Mouse (Mus musculus) bone marrow, adult 2 months (tissue): ENCODE data around the gene Slc22a15. TPM values are rescaled to one million over a fixed set of nuclear protein-coding genes. Genes with fewer than 3 reads are reported as not detected.
"Not testable (repeated sequence)": the region's sequence is repeated elsewhere in the genome, so short reads cannot be mapped to it uniquely, and the experiment has no call there.

Experiments
- H3K27ac ChIP-seq: fragments of 200-500 bp; 2 replicates; pipeline ENCODE4 v1.5.1; 2012; ENCODE audit warnings: low read depth, mild to moderate bottlenecking, control low read depth, inconsistent platforms, low read length; ENCODE audit not compliant: control insufficient read depth, poor library complexity, insufficient read depth
- H3K4me1 ChIP-seq: fragments of 200-500 bp; 2 replicates; pipeline ENCODE4 v1.6.1; 2011; ENCODE audit warnings: low read length; ENCODE audit not compliant: control insufficient read depth, insufficient read depth
- H3K4me3 ChIP-seq: fragments of 200-500 bp; replicated peaks from 2 replicates; pipeline ENCODE3; 2011; ENCODE audit warnings: mild to moderate bottlenecking, low read depth, low read length, control low read depth; ENCODE audit not compliant: control insufficient read depth
- CTCF ChIP-seq: fragments of 200-500 bp; IDR thresholded peaks from 2 replicates; pipeline ENCODE4 v1.5.1; 2011; ENCODE audit warnings: low read length, control low read depth; ENCODE audit not compliant: control insufficient read depth, insufficient read depth
- POLR2A ChIP-seq: fragments of 200-500 bp; IDR thresholded peaks from 2 replicates; pipeline ENCODE4 v1.6.1; 2011; ENCODE audit warnings: low read depth, mild to moderate bottlenecking, control low read depth, low read length, borderline replicate concordance; ENCODE audit not compliant: control insufficient read depth
- WGBS: fragments of 180-500 bp; shearing (Covaris S2); methylation state at CpG from one replicate; pipeline ENCODE4 v1.1.7; 2018; 5-methylcytosine and 5-hydroxymethylcytosine counted together
- polyA plus RNA-seq: library from polyadenylated mRNA; stranded (reverse); fragments of >200 nt; gene quantifications from 2 replicates; pipeline ENCODE4 v1.2.4, GENCODE M21; 2011; ENCODE audit warnings: low replicate concordance; ENCODE audit not compliant: missing spikeins, insufficient read depth, insufficient read length

Slc22a15 gene
- polyA plus RNA-seq, 1 experiment, result 19.1 TPM

GRCm38 (mm10) chr3:101828595-101828994, 95.7 kb downstream of the Slc22a15 start:
- WGBS, result 52% methylated on average over 3 of the region's 3 CpGs
- TF ChIP-seq CTCF (no peak), POLR2A (no peak)
- H3K27ac ChIP-seq, result no peak overlapping the region

DNA sequence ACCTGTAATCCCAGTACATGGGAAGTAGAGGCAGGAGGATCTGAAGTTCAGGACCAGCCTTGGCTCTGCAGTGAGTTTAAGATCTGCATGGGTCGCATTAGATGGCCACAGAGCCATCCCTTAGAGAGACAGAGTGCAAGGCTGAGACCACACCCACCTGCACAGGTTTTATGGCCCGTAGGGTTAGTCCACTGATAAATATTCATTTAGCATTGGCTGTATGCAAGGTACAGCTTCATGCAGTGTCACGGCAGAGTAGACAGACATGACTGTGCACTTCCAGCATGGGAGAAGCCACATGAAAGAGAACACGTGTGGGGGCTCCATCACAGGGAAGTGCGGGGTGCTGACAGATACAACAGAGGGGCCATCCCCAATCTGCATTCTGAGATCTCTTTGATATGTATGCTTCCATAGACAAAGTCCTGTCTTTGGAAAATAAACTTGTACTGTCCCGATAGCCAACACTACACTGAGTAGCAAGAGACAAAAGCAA, 97.0 kb downstream of the Slc22a15 start:
- WGBS, result 68% methylated on average over 6 of the region's 6 CpGs
- Histone ChIP-seq H3K4me1 (no peaks in the 10 kb centered on the region), H3K27ac (no peak overlapping the region), H3K4me3 (no peak overlapping the region)
- TF ChIP-seq CTCF, result no peak
- no peak for TF ChIP-seq POLR2A

More at GRCm38 (mm10) chr3:101828595-101828994, 95.7 kb downstream of the Slc22a15 start:
- H3K4me3 ChIP-seq, result no peak overlapping the region
- H3K4me1 ChIP-seq, result no peaks in the 10 kb centered on the region

GRCm38 (mm10) chr3:101824338-101824737, 99.9 kb downstream of the Slc22a15 start:
- Histone ChIP-seq H3K4me1 (no peaks in the 10 kb centered on the region), H3K4me3 (no peak overlapping the region), H3K27ac (no peak overlapping the region)
- no peak for TF ChIP-seq POLR2A
- TF ChIP-seq CTCF, result no peak
- 90% methylated on average over 9 of the region's 9 CpGs for WGBS

GRCm38 (mm10) chr3:101822052-101822451, 102.2 kb downstream of the Slc22a15 start:
- TF ChIP-seq CTCF (peak; percentile 42; the same call in 1 of the 2 replicates), POLR2A (no peak)
- Histone ChIP-seq H3K4me1 (no peaks in the 10 kb centered on the region), H3K27ac (no peak overlapping the region), H3K4me3 (no peak overlapping the region)
- 74% methylated on average over 5 of the region's 5 CpGs for WGBS

DNA sequence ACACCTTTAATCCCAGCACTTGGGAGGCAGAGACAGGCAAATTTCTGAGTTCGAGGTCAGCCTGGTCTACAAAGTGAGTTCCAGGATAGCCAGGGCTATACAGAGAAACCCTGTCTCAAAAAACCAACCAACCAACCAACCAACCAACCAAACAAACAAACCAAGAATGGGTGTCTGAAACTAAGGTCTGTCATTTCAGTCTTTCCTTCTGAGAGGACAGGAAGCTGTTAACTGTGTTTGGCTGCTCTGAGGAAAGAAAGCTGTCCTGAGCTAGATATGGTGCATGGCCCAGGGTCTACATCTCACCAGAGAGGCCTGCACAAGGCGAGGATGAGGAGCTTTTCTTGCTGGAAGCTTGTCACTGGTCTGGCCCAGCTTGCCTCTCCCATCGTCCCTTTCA, 103.5 kb downstream of the Slc22a15 start:
- 78% methylated on average over 3 of the region's 3 CpGs for WGBS
- not testable (repeated sequence) for H3K4me1 ChIP-seq, H3K27ac ChIP-seq, H3K4me3 ChIP-seq

- 76% methylated on average over 3 of the region's 3 CpGs for WGBS
- H3K4me1 ChIP-seq, result no peaks in the 10 kb centered on the region; the same call in 1 of the 2 replicates
- H3K4me3 ChIP-seq, result no peak overlapping the region
- TF ChIP-seq CTCF (no peak), POLR2A (no peak)
- H3K27ac ChIP-seq, result no peak overlapping the region
Measured at GRCm38 (mm10) chr3:101816006-101816405, 108.2 kb downstream of the Slc22a15 start.

DNA sequence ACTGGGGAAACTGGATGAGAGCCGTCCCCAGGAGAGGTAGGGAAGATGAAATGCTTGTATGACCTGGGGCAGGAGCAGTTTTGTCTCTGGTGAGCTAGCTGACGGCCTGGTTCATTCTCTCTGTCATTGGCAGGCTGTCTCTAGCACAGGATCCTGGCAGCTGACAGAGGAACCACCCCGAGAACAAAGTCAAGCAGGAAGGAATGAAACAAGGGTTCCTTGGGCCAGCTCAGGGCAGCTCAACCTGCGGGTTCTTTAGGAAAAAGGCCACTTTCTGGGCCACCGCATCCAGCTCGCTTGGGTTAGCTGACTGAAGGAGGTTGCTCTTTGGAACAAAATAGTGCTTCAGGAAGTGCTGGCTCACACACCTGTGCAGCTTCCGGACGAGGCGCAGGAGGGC, 109.5 kb downstream of the Slc22a15 start:
- Histone ChIP-seq H3K4me1 (no peaks in the 10 kb centered on the region; the same call in 1 of the 2 replicates), H3K4me3 (no peak overlapping the region), H3K27ac (no peak overlapping the region)
- 71% methylated on average over 9 of the region's 9 CpGs for WGBS
- TF ChIP-seq POLR2A (no peak), CTCF (no peak)

GRCm38 (mm10) chr3:101812341-101812962, 111.8 kb downstream of the Slc22a15 start:
- Histone ChIP-seq H3K27ac (no peak overlapping the region), H3K4me1 (no peaks in the 10 kb centered on the region; the same call in 1 of the 2 replicates), H3K4me3 (no peak overlapping the region)
- TF ChIP-seq POLR2A (no peak), CTCF (peak; percentile 61)
- 57% methylated on average over 10 of the region's 10 CpGs for WGBS

GRCm38 (mm10) chr3:101811931-101812330, 112.3 kb downstream of the Slc22a15 start:
- TF ChIP-seq POLR2A, result no peak
- 44% methylated on average over 4 of the region's 4 CpGs for WGBS

More at GRCm38 (mm10) chr3:101811931-101812330, 112.3 kb downstream of the Slc22a15 start:
- no peak overlapping the region for H3K27ac ChIP-seq
- H3K4me3 ChIP-seq, result no peak overlapping the region
- H3K4me1 ChIP-seq, result no peaks in the 10 kb centered on the region; the same call in 1 of the 2 replicates
